Mouse (Mus musculus) brain, embryonic 14.5 days (tissue): Measurements from ENCODE around the gene Zmiz1.

Source experiments
- CTCF ChIP-seq: fragments of 200-500 bp; IDR thresholded peaks from 2 replicates; pipeline ENCODE4 v1.5.1; 2012; ENCODE audit warnings: inconsistent platforms, mild to moderate bottlenecking, moderate library complexity, borderline replicate concordance; ENCODE audit not compliant: insufficient read depth, insufficient read length; ENCODE audit errors: extremely low read depth
- POLR2A ChIP-seq: fragments of 200-500 bp; IDR thresholded peaks from 2 replicates; pipeline ENCODE4 v1.6.1; 2012; ENCODE audit warnings: mild to moderate bottlenecking, inconsistent platforms, borderline replicate concordance; ENCODE audit not compliant: poor library complexity, insufficient read depth, insufficient read length, severe bottlenecking; ENCODE audit errors: extremely low read depth

DNA sequence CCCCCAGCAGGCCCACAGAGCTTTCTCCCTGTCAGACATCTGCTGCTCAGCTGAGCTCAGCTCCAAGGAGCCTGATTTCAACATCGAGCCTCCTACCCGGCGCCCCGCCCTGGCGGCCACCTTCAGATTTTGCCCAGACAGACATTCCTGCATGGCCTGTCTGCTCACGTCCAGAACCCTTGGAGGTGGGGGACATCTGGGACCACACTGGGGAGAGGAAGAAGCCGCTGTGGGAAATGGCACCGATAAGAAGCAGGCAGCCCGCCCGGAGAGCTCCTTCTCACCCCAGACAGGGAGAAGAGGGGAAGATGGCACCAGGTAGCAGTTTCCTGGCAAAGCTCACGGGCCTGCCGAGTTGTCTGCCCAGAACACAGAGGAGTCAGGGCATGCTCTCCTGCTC lies 140.9 kb downstream of the Zmiz1 start:
- TF ChIP-seq CTCF: no peak
- no peak for TF ChIP-seq POLR2A
